Mouse (Mus musculus): ENCODE results near the gene Atg9a.

- TF ChIP-seq CTCF (IDR thresholded peaks at IDR 0.05; ENCODE audit: low read depth, low read length) (no peak), POLR2A (IDR thresholded peaks at IDR 0.05; ENCODE audit: extremely low read depth, insufficient read depth, low read length) (no peak)
Measured at GRCm38 (mm10) chr1:75213096-75213495, 21.1 kb upstream of the Atg9a start.
